Mouse (Mus musculus) right cerebral cortex, postnatal 25 days (tissue): ENCODE measurements around the gene Vmn1r40.
A peak's percentile ranks its signal among the peaks of the same experiment; 100 is the strongest.

Source experiments
- DNase-seq: peaks from one replicate; pipeline ENCODE4 v3.0.0; 2022

The Vmn1r40 gene

GRCm38 (mm10) chr6:89707240-89707639 lies at the start of gene Vmn1r40:
Vmn1r40 (plus strand) TSS chr6:89707540.
- no peak for DNase-seq

- no peak for DNase-seq
These were observed 49.0 kb upstream of the Vmn1r40 start for GRCm38 (mm10) chr6:89658342-89658741.

- DNase-seq = no peak
These were observed 48.4 kb upstream of the Vmn1r40 start for GRCm38 (mm10) chr6:89658931-89659330.

GRCm38 (mm10) chr6:89659692-89660423 lies 47.5 kb upstream of the Vmn1r40 start:
- no peak for DNase-seq

GRCm38 (mm10) chr6:89660490-89660889 lies 46.9 kb upstream of the Vmn1r40 start:
- no peak for DNase-seq

- no peak for DNase-seq
These were observed 44.8 kb upstream of the Vmn1r40 start for GRCm38 (mm10) chr6:89662521-89662920.

GRCm38 (mm10) chr6:89665155-89665554 lies 42.2 kb upstream of the Vmn1r40 start:
- no peak for DNase-seq

- no peak for DNase-seq
These were observed 41.7 kb upstream of the Vmn1r40 start for GRCm38 (mm10) chr6:89665667-89666066.

GRCm38 (mm10) chr6:89666976-89667375 lies 40.4 kb upstream of the Vmn1r40 start:
- no peak for DNase-seq

GRCm38 (mm10) chr6:89669556-89669955 lies 37.8 kb upstream of the Vmn1r40 start:
- no peak for DNase-seq

GRCm38 (mm10) chr6:89671431-89671830 lies 35.9 kb upstream of the Vmn1r40 start:
- DNase-seq = no peak

- DNase-seq = no peak
These were observed 34.7 kb upstream of the Vmn1r40 start for GRCm38 (mm10) chr6:89672641-89673040.

GRCm38 (mm10) chr6:89673135-89673780 lies 34.1 kb upstream of the Vmn1r40 start:
- DNase-seq = no peak

GRCm38 (mm10) chr6:89678522-89678921 lies 28.8 kb upstream of the Vmn1r40 start:
- DNase-seq = no peak

GRCm38 (mm10) chr6:89679291-89679835 lies 28.0 kb upstream of the Vmn1r40 start:
- DNase-seq = peak; percentile 61

- peak; percentile 62 for DNase-seq
These were observed 27.2 kb upstream of the Vmn1r40 start for GRCm38 (mm10) chr6:89680155-89680554.

GRCm38 (mm10) chr6:89684231-89684630 lies 23.1 kb upstream of the Vmn1r40 start:
- DNase-seq = no peak

- no peak for DNase-seq
These were observed 20.2 kb upstream of the Vmn1r40 start for GRCm38 (mm10) chr6:89687100-89687499.

GRCm38 (mm10) chr6:89706624-89707023 lies 716 bp upstream of the Vmn1r40 start:
- no peak for DNase-seq

- no peak for DNase-seq
These were observed 10.7 kb downstream of the Vmn1r40 start for GRCm38 (mm10) chr6:89718051-89718450.

GRCm38 (mm10) chr6:89740466-89740865 lies 33.1 kb downstream of the Vmn1r40 start, which contains the start of gene Vmn1r41:
Vmn1r41 (plus strand) TSS chr6:89740766.
- DNase-seq = no peak

- no peak for DNase-seq
These were observed 35.5 kb downstream of the Vmn1r40 start for GRCm38 (mm10) chr6:89742811-89743210.
